14 mouse cellular contexts compared by ENCODE assay signal in genomic region chr2:130767483-130767882, GRCm38 (mm10).
DNase-seq lines count a peak whose midpoint lies in the region; ATAC-seq and TF ChIP-seq lines count a peak whose summit lies in the region.
"Had no signal": no experiment of that assay in that cellular context is flagged by ENCODE, and none has a peak within 500 bp of the region (broad histone marks: within the 10 kb centered on the region; RNA-seq: fewer than 3 reads in every experiment).

No protein-coding gene starts in this region.

- H3K36me3 ChIP-seq in kidney, adult 2 months (ENCODE audit: control insufficient read depth, insufficient read depth, low read length) = peaks cover 11% of the 10 kb centered on the region
- peaks cover 4% of the 10 kb centered on the region; the same call in 1 of the 2 replicates for H3K36me3 ChIP-seq in ES-E14 (ENCODE audit: control insufficient read depth, insufficient read depth, low read length, poor library complexity, severe bottlenecking)

- intact Hi-C loops in left cerebral cortex, postnatal 14 days (cut with DNase I) = no loop called here

- peak; percentile 56 for ATAC-seq in granulocyte monocyte progenitor cell, adult 5-6 weeks (replicated peaks; ENCODE audit: poor library complexity, severe bottlenecking)
- ATAC-seq: activated CD4-positive, CD25-positive, alpha-beta regulatory T cell, adult 4 months had no signal

- TF ChIP-seq CTCF in kidney, adult 2 months (conservative IDR thresholded peaks at IDR 0.05; ENCODE audit: insufficient read depth, insufficient read length, low read depth, low read length) = peak; percentile 37; the same call in 1 of the 2 replicates

- H3K27ac ChIP-seq in kidney, adult 2 months (ENCODE audit: insufficient read depth, low read depth, low read length) = no peak overlapping the region
- no peak overlapping the region for H3K27ac ChIP-seq in ES-E14 (ENCODE audit: insufficient read depth, low read depth, low read length, poor library complexity, severe bottlenecking)
- H3K27ac ChIP-seq: macrophage; stomach, embryonic 15.5 days had no signal

- DNase-seq in kidney, adult 2 months = no peak
- no peak for DNase-seq in kidney, adult 8-10 months
- peak; percentile 31 for DNase-seq in A20 (ENCODE audit: low read depth, low spot score)
- DNase-seq in ES-E14 (ENCODE audit: low read depth, low spot score) = peak; percentile 15
- DNase-seq in adrenal gland, postnatal 4 days (ENCODE audit: low spot score in 2 of 2) = no peak
- DNase-seq in left cerebral cortex, postnatal 14 days (ENCODE audit: low spot score in 2 of 2) = no peak
- DNase-seq in cerebellum, postnatal 4 days (ENCODE audit: low spot score in 2 of 2) = no peak
- DNase-seq: cerebellum, adult 9-11 months; heart, postnatal 10 days; layer of hippocampus, adult 9-11 months had no signal

- H3K9ac ChIP-seq in ES-E14 (ENCODE audit: insufficient read depth, low read depth, low read length, poor library complexity, severe bottlenecking) = no peak overlapping the region
- H3K9ac ChIP-seq: stomach, embryonic 15.5 days had no signal

- no peaks in the 10 kb centered on the region for H3K27me3 ChIP-seq in kidney, adult 2 months (replicated peaks; ENCODE audit: control insufficient read depth, insufficient read depth, low read length)
- H3K27me3 ChIP-seq: stomach, embryonic 15.5 days had no signal

- H3K4me1 ChIP-seq in kidney, adult 2 months (ENCODE audit: control insufficient read depth, insufficient read depth, low read length) = no peaks in the 10 kb centered on the region
- H3K4me1 ChIP-seq in ES-E14 (ENCODE audit: control insufficient read depth in 2 of 2, insufficient read depth in 2 of 2, low read length in 2 of 2, poor library complexity in 1 of 2) = no peaks in the 10 kb centered on the region
- H3K4me1 ChIP-seq: stomach, embryonic 15.5 days had no signal

- WGBS in kidney, adult 2 months = 38% methylated on average over 2 of the region's 2 CpGs

- in situ Hi-C loops in ES-E14 (cut with MboI; ENCODE audit: low sequenced_read_pairs in 2 of 2, unreplicated experiment in 2 of 2) = no loop called here

- no peak overlapping the region for H3K4me3 ChIP-seq in kidney, adult 2 months (ENCODE audit: insufficient read depth, low read depth, low read length)
- no peak overlapping the region for H3K4me3 ChIP-seq in ES-E14 (ENCODE audit: insufficient read depth in 1 of 2, low read depth in 1 of 2, low read length in 2 of 2, poor library complexity in 1 of 2, severe bottlenecking in 1 of 2)
- H3K4me3 ChIP-seq: stomach, embryonic 15.5 days had no signal

- TF ChIP-seq POLR2A in kidney, adult 2 months (IDR thresholded peaks at IDR 0.05; ENCODE audit: low read depth, low read length) = no peak

- no peaks in the 10 kb centered on the region for H3K9me3 ChIP-seq in ES-E14 (ENCODE audit: control insufficient read depth, insufficient read depth, low read depth, low read length)
- H3K9me3 ChIP-seq: stomach, embryonic 15.5 days had no signal

TF ChIP-seq in ES-E14, 5 proteins besides CTCF, POLR2A, EP300 and RAD21:
- no peak for TF ChIP-seq MAFK (IDR thresholded peaks at IDR 0.05; ENCODE audit: insufficient read depth, low read depth, low read length)
- no peak for TF ChIP-seq HCFC1 (IDR thresholded peaks at IDR 0.05; ENCODE audit: borderline replicate concordance, insufficient read depth, low read length)
- no peak for TF ChIP-seq CHD2 (IDR thresholded peaks at IDR 0.05; ENCODE audit: low read depth, low read length)
- no peak; the same call in 1 of the 2 replicates for TF ChIP-seq ZC3H11A (IDR thresholded peaks at IDR 0.05; ENCODE audit: borderline replicate concordance, low read depth, low read length)
- TF ChIP-seq ZNF384 (IDR thresholded peaks at IDR 0.05; ENCODE audit: low read depth, low read length) = no peak

Comparison
In these comparisons a context has a peak if more than half of its experiments do, and no peak if none do; other contexts are left out.
1. DNase-seq: peak in A20 (single experiment) and ES-E14 (single experiment); none in kidney, adult 2 months (single experiment), kidney, adult 8-10 months (0 of 2), adrenal gland, postnatal 4 days (0 of 2), left cerebral cortex, postnatal 14 days (0 of 2) and cerebellum, postnatal 4 days (0 of 2).